Mouse (Mus musculus): ENCODE measurements around the gene Zbtb17. TPM values are rescaled to one million over a fixed set of nuclear protein-coding genes. Genes with fewer than 3 reads are reported as not detected.

The Zbtb17 gene
- total RNA-seq (2023) = 10 to 100 TPM; 16.7 to 20.7 TPM

GRCm38 (mm10) chr4:141444451-141445327 is at the start of gene Zbtb17:
Gene Zbtb17 (plus strand): TSS chr4:141444654.

GRCm38 (mm10) chr4:141398545-141398944 is 45.9 kb upstream of the Zbtb17 start, which contains the start of gene Clcnka:
Gene Clcnka (minus strand): TSS chr4:141398724.

GRCm38 (mm10) chr4:141415924-141416323 is 28.5 kb upstream of the Zbtb17 start, which contains the start of gene Clcnkb:
Gene Clcnkb (minus strand): TSS chr4:141416014.

GRCm38 (mm10) chr4:141420192-141420829 is 24.1 kb upstream of the Zbtb17 start, which contains the start of gene Hspb7:
Gene Hspb7 (plus strand): TSS chr4:141420779.

GRCm38 (mm10) chr4:141435974-141436373 is 8.5 kb upstream of the Zbtb17 start, which contains the start of gene Srarp:
Gene Srarp (minus strand): TSS chr4:141436105.

Other genes starting within 250 kb of the Zbtb17 start
- 1 to 10 TPM; 1.4 to 1.7 TPM for gene Rsg1, start 230.7 kb upstream of the Zbtb17 start, total RNA-seq (2023)
- gene Arhgef19, start 205.2 kb upstream of the Zbtb17 start, total RNA-seq (2023) = not detected
- gene Epha2, start 143.4 kb upstream of the Zbtb17 start, total RNA-seq (2023) = 1 to 10 TPM; 1.3 to 3.0 TPM
- gene Fam131c, start 76.4 kb upstream of the Zbtb17 start, total RNA-seq (2023) = not detected
- not detected for gene Clcnka, start 45.9 kb upstream of the Zbtb17 start, total RNA-seq (2023)
- not detected for gene Clcnkb, start 28.6 kb upstream of the Zbtb17 start, total RNA-seq (2023)
- not detected for gene Hspb7, start 23.9 kb upstream of the Zbtb17 start, total RNA-seq (2023)
- gene Srarp, start 8.5 kb upstream of the Zbtb17 start, total RNA-seq (2023) = not detected
- 10 to 100 TPM; 79.5 to 93.0 TPM for gene Spen, start 93.9 kb downstream of the Zbtb17 start, total RNA-seq (2023)
- gene Fblim1, start 161.4 kb downstream of the Zbtb17 start, total RNA-seq (2023) = under 1 TPM in 1 of 2 experiments, not detected in 1; 0.11 TPM
- gene Tmem82, start 174.0 kb downstream of the Zbtb17 start, total RNA-seq (2023) = not detected
- gene Slc25a34, start 179.2 kb downstream of the Zbtb17 start, total RNA-seq (2023) = not detected
- 10 to 100 TPM; 33.1 to 35.7 TPM for gene Plekhm2, start 220.2 kb downstream of the Zbtb17 start, total RNA-seq (2023)
- gene Rsc1a1, start 240.9 kb downstream of the Zbtb17 start, total RNA-seq (2023) = 1 to 10 TPM in 1 of 2 experiments, not detected in 1; 2.8 TPM

Data from neutrophil, adult 59 days (primary cell).